Mouse (Mus musculus) WW6 (cell line): Measurements from ENCODE around the gene Cacna1g.

Source experiments
- DNase-seq: peaks from one replicate; pipeline ENCODE4 v3.0.0-alpha.2; 2013; ENCODE audit warnings: low read depth, low spot score

Cacna1g gene

DNA sequence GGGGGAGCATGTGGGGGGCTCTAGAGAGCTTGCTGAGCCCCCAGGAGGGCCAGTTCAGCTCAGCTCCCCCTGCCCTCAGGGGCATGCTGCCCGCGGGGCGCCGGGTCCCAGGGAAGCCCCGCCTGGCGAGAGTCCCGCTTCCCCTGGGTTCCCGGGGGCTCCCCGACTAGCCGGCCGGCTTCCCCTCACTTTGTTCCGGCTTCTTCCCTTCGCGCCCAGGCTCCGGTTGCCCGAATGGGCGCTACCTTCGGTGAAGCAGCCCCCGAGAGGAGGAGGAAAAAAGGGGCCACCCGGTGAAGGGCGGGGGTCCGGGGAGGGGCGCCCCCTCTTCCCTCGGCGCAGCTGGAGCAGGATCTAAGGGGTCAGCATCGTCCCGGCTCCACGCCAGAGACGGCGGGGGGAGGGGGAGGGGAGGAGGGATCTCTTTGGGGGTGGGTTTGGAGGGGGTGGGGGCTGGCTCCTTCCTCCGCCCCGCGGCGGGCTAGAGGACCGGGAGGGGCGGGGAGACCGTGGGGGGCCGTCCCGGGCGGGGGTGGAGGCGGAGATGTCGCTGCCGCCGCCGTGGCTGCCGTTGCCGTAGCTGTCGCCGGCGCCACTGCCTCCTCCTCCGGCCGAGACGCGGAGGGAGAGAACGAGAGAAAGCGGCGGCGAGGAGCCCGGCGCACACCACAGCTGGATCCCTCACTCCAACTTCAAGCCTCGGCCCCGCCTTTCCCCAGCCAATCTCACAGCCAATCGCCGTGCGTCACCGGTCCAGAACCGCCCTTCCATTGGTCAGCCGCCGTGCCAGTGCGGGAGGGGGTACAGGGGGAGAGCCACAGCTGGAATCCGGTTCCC, at the start of gene Cacna1g:
Gene Cacna1g, minus strand, starts transcription at position 492 of the 837 bp plus-strand sequence.
- peak; percentile 59 for DNase-seq

DNA sequence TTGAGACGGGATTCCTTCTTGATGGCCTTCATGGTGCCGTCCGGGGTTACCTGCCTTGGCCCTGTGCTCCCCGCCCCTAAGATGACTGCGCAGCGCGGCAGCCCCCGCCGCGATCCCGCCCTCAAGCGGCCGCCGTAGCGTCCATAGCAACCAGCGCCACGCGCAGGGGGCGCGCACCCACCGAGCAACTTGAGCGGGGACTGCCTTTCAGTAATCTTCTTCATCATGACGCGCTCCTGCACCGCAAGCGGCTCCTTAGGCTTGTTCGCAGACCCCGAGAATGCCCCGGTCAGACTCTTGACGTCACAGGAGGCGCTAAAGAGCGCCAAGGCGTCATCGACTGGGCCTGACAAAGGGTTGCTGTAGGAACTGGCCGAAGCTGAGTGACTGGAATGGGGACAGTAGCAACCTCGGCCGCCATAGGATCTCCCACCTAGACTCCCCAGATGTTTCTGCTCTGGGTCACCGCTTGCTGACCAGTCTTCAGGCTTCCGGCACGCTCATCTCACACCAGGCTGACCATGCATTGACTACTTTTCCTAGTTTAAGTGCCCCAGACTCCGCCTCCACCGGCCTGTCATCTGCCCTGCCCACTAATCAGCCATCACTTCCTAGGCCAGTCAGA, 47.3 kb upstream of the Cacna1g start, which contains the start of gene Mycbpap:
Gene Mycbpap, minus strand, starts transcription at position 524 of the 625 bp plus-strand sequence.
- DNase-seq: peak; percentile 49

DNA sequence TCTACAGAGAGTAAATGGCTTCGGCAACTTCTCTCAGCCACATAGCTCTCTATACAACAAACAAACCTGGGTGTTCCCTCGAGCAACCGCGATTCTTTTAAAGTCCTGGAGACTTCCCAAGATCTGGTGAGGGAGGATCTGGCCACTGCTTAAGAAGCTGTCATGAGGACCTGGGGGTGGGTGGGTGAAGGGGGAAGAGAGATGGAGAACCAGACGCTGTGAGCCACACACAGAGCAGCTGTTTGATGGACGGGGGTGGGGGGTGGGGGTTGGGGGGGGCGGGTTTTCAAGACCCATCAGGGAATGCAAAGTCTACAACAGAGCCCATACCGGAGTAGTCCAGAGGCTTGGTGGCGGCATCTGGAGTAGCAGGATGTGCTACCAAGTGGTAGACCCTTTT, 39.5 kb upstream of the Cacna1g start:
- DNase-seq: no peak

DNA sequence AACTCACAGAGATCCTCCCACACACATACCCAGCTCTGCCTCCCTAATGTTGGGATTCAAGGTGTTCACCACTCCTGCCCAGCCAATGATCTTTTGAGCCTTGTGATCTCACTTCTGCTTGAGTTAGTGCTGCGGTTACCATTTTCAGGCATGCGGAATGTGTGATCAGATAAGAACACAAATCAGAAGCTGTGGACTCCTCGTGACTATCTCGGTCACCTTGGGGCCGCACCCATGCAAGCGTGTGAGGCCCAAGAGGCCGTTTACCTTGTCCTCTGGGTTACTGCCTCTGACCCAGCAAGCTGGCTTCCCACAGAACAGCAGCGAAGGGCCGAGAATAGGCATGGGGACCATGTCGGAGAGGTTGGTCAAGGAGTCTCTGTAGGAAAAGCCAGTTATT, 35.0 kb upstream of the Cacna1g start:
- DNase-seq: no peak

DNA sequence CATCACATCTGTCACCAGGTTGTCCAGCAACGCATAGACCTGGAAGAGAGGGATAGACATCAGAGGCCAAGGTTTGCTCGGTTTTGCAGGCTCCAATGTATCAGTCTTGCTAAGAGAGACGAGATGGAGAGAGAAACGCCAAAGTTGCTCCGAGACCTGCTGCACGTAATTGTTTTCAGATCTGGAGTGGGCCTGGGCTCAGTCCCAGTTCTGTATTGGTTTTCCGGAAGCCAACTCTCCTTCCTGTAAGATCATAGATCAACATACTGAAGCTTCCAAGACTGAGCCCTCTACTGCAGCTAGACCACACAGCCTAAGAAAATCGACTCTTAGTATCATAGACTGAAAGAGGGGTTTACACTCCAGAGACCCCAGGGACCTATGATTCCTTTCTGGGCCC, 27.5 kb upstream of the Cacna1g start:
- DNase-seq: no peak

DNA sequence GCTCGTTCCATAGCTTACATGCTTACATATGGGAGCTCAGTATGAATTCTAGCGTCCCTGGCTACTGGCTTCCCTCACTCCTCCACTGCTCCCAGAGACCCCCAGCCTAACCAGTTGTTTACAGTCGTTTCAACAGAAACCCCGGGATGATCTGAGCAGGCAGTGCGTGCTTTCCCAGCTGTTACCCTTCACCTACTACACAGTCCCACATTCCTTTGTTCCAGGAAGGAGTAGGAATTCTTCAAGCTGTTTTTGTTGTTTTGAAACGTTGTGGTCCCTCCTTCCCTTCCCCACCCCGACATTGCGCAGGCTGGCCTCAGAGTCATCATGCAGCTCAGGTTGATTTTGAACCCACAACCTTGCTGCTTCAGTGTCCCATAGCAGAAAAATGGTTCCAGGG, 26.4 kb upstream of the Cacna1g start:
- no peak for DNase-seq

DNA sequence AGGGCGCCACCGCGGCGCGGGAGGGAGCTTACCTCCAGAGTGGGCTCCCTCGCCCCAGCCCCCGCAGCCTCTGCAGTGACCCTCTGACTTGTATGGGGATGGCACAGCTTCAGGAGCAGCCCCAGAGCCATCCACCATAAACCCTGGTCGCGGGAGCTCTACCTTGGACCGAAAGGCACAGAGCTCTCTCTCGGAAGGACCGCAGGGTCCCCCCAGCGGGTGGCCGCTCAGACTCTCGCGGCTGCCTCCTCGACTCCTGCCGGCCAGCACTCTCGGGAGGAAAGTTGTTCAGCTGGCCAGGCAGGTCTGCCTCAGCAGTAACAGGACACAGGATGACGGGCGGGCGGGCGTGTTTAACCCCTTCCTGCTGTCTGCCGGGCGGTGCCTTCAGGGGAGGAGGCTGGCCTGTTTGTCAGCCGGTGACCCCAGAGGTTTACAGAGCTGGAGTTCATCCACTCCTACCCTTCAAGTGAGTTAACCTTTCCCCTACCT, 25.7 kb upstream of the Cacna1g start, which contains the start of gene Epn3:
Gene Epn3, minus strand, starts transcription at position 314 of the 492 bp plus-strand sequence.
- DNase-seq: no peak

DNA sequence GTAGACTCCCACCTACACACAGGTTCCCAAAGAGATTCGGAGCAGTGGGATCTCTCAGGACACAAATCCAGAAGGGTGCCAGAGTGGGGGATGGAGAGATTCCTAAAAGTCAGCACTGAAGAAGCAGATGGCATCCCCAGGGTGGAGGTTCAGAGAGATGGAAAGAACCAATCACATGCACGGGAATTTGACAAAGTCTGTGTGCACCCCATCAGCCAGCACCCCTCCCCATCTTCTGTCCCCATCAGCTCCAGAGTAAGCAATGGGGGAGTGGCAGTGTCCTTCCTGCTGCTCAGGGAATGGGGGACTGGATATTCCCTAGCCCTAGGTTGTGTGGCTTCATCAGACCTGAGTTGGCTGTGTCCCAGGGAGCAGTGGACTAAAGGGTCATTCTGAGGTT, 25.0 kb upstream of the Cacna1g start:
- DNase-seq: no peak

DNA sequence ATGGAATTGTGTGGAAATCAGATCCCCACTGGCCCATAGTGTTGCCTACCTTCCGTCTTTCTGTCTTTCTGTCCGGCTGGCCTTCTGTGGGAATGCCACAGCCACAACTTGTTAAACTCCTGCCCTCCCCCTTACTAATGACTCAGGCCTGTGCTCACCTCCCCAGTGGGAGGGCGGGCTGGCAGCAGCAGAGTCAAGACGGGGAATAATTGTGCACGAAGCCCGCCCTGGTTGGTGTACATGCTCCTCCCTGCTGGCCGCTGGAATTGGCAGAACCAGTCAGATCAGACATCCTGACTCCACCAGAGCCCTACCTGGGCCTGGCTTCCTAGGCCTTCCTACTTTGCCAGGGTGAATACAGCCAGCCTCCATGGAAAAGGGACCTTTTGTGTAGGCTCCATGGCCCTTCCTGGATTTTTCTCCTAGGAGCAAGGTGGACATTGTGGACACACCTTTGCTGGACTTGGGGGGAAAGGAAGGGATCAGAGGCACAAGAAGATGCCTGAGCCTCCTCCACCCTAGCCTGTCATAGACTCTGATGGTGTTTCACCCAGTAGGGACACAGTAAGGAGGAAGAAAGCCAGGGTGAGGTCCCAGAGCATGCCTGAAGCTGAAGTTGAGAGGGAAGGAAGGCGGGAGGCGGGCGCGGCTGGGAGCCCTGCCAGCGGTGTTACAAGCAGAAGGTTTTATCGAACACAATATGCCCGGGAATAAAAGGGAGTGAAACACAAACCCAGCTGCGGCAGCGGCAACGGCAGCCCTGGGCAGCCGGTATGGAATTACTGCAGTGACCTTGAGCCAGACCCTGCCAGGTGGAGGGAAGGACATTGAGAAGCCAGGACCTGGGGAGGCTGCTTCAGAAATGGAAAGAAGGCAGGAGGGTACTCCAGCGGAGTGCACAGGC, 24.3 kb upstream of the Cacna1g start:
- no peak for DNase-seq

DNA sequence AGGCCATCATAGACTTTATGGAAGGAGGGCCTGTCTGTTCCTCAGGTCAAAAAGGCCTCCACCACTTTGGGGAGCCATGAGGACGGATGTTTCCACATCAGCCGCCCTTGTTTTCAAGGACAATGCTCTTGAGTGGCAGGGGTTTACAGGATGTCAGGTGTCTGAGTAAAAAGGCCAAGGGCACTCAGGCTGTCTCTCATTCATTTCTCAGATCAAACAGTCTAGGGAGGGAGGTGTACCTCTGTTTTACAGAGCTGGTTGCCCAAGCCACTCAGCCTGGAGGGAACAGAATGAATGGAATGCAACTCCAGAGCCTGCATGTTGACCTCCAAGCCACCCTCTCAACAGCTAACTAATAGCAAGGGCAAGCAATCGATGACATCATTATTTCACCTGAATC, 21.4 kb upstream of the Cacna1g start:
- DNase-seq: no peak

DNA sequence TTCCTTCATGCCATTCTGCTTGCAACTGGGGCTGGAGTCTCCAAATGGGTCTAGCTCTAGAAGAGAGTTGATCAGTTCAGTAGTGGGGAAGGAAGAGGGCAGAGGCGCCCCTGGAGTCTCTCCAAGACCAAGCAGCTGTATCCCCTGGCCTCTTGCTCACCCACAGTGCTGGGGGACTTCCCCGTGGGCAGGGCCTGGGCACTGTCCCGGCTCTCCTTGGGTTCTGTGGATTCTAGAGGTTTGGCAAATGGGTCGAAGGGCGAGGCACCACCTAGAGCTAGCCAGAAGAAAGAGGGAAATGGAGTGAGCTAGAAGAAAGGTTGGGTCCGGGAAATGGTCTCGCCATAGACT, 17.7 kb upstream of the Cacna1g start:
- no peak for DNase-seq

DNA sequence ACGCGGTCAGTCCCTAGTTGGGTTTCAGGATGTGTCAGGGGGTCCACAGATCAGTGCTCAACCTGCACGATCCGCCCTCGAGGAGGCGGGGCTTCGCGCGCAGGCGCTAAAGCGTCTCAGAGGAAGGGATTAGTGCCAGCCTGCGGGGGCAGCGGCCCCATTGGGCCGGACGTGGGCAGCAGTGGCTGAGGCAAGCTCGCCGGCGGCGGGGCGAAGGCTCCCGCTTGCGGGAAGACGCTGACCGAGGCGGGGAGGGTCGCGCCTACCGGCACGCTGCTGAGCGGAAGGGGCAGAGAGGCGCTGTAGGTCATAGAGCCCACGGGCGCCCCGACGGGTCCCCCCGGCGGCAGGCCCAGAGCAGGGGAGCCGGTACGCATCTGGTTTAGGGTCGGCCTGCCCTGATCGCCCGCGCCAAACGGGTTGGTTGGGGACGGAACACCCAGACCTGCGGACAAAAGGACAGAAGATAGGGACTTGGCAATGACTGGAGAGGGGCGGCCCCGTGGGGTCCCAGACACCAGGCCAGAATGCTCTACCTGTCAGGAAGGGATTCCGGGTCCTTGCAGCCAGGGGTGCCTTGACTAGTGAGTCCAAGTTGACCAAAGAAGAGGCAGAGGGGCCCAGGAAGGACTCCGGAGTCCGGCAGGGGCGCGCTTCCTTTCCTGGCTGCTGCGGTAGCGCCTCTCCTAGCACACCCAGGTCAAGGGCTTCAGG, 17.2 kb upstream of the Cacna1g start:
- no peak for DNase-seq

DNA sequence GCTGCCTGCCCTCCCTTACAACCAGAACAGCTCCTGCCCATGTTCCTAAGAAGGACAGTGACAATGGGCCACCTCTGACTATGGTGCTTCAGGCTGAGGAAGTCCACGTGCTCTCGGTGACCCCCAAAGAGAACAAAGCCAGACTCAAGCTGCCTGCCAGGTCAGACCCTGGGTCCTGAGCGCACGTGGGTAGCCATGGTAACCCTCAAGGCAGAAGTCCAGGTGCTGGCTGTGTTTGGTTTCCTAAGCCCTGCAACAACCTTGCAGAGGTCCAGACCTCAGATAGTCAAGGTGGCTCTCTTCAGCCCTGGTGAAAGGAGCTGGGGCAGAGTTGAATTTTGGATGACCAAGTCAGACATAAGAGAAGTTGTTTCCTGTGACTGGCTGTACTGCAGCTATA, 15.7 kb upstream of the Cacna1g start:
- DNase-seq: no peak

DNA sequence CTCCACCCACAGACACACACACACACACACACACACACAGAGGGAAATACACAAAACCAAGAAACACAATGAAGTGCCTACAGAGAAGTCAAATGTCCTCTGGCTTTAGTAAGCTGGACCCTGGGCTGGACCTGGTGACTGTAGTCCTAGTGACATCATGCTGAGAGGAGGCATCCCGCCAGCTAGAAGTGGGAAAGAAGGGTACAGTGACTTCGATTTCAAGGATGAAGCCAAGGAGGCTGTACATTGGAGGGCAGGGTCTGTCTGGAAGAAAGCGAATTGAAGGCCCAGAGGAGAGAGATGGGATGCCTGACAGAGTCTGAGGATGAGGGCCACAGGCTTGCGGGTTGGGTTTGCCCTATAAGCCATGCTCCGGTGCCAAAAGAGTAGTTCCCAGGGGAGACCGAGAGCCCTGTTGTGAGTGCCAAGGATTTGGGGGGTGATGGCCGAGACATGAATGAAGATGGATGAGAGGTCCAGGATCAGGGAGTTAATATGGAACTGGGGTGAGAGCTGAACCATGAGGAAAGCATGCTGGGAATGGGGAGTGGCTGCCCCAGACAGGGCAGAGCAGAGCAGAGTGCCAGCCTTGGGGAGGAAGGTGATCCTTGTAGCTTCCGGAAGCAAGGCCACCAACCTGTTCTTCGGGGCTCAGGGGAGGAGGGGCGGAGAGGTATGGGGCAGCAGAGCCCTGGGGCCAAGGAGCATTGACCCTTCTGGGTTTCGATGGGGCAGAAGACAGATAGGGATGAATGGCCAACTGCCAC, 15.0 kb upstream of the Cacna1g start:
- DNase-seq: no peak

DNA sequence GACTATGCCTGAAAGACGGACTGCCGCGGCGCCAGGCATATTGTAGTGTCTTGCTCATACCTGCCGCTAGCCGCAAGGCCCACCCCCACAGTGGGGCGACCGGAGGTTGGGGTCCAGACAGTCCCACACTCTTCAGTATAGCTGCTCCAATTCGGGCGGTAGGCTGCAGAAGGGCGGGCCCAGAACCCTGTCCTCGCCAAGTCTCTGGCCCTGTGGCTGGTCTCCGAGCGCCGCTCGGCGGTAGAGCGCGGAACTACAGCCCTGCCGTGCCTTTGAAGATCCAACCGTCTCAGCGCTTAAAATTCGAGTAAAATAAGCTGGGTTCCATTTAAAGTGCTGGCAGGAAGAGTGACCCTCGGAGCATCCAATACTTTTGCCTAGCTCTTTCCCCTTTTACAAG, 12.0 kb upstream of the Cacna1g start, which contains the start of gene Spata20:
Gene Spata20, minus strand, starts transcription at position 179 of the 400 bp plus-strand sequence.
- DNase-seq: peak; percentile 53

DNA sequence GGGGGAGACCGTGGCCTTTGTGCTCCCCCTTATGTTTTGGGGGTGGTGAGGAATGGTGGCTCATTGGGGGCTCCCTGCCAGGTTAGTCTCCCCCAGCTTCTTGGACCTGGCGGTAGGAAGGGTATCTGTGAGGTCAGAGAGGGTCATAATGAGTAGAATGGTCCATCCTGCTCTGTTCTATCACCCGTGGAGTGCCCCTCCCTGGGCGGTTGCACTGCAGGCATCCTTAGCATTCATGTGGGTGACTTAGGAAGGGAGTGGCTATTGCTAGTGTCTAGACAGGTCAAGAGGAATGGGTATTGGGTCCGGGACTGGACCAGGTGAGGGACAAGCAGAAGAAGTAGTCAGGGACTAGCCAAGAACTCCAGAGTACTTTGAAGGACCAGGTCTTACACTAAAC, 11.2 kb upstream of the Cacna1g start:
- no peak for DNase-seq

DNA sequence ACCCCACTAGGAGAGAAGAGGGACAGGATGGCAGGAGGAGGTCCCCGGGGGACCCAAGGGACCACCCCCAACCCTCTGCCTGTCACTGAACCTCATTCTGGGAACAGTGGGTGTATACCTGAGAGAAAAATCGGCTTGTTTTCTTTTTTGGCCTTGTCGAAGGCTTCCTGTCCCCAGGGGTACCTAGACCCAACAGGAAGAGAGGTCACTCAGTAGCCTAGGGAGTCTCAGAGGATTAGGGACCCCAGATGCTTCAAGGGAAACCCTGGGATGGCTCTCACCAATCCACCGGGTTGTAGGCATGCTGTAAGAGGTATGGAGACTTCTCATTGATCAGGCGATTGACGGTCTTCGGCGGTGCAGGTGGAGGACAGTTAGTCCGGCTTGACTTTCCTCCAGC, 10.6 kb upstream of the Cacna1g start:
- DNase-seq: no peak

DNA sequence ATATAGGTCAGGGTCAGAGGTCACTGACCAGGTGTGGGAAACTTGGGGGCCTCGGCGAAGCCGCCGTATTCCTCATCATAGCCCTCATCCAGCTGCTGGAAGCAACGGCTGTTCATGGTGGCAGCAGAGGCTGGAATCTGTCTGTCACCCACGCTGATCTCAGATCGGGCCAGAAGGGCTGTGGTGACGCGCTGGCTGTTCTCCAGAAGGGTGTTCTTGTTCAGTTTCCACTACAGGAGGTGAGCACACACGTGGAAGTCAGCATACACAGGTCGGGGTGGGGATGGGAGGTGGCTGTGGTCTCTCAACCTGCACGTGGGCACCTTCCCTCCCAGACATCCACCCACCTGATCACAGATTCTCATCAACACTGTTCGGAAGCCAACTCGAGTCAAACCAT, 9.9 kb upstream of the Cacna1g start:
- no peak for DNase-seq

DNA sequence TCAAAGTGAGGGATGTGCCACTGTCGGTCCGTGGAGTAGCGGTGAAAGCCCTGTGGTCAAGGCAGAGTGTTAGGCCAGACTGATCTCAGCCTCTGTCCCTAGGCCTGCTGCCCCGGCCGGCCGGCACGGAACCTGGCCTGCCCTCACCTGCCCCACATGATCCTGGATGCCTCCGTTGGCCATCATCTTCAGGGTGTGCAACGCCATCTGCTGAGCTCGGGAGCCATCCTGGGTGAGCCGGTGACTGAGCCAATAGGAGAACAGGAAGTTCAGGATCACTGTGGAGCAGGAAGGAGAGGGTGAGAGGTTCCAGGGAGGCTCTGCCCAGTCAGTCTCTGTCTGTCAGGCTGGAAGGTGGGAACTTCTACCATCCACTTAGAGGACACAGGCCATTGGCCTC, 9.4 kb upstream of the Cacna1g start:
- DNase-seq: no peak

DNA sequence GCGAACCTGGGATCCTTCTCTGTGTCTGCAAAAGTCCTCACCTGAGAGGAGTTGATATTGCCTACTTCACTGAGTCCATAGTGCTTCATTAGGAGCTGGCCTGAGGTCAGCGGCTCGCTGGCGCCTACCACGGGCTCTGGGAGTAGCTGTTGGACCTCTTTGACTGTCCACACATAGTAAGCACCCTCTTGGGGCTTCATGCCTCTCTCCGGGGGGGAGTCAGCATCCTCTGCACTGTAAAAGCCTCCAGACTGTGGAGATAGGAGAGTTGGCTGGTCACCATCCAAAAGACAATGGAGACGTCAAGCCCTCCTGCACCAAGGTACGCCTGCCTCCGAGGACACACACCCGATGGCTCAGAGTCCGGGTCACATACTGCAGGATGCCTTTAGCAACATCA, 8.7 kb upstream of the Cacna1g start:
- DNase-seq: no peak

DNA sequence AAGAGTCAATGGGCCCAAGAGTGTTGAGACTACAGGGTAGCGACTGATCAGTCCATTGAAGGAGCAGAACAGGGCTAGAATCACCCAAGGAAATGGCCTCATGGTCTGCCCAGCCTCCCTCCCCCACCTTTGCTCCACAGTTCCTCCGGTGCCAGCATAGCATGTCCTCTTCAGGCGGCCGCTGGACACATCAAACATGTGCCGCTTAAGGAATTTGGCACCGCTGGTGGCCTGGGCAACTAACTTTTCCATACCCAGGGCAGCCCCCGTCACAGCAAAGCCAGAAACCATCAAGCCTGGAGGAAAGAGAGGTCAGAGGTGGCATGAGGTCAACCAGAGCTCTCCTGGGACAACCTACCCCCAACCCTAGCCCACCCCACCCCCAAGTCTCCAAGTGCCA, 8.0 kb upstream of the Cacna1g start:
- no peak for DNase-seq
